Mouse (Mus musculus) layer of hippocampus, adult 2 months (tissue): ENCODE measurements around the gene Rngtt. TPM values are rescaled to one million over a fixed set of nuclear protein-coding genes. Genes with fewer than 3 reads are reported as not detected.

ENCODE experiments used
- DNase-seq, 2 experiments: peaks; one replicate each; pipeline ENCODE4 v3.0.0; 2022; ENCODE audit warnings: low spot score in 2 of 2
- H3K27ac ChIP-seq: fragments of 200-600 bp; 2 replicates; pipeline ENCODE4 v1.8.1; 2022
- H3K4me3 ChIP-seq: fragments of 200-600 bp; 2 replicates; pipeline ENCODE4 v1.8.1; 2022; ENCODE audit warnings: mild to moderate bottlenecking
- CTCF ChIP-seq: fragments of 200-600 bp; conservative IDR thresholded peaks from 2 replicates; pipeline ENCODE4 v1.8.1; 2022; ENCODE audit warnings: antibody characterized with exemption, mild to moderate bottlenecking, moderate library complexity
- microRNA-seq, 2 experiments: library from miRNA; unstranded; fragments of <30 nt; microRNA quantifications; one replicate each; pipeline ENCODE4 v1.2.0; 2021
- total RNA-seq, 2 experiments: library from RNA; stranded (reverse); gene quantifications; 2 replicates each; pipeline ENCODE4 v1.2.3; 2021

The Rngtt gene
- total RNA-seq, 2 experiments from 2014 or later = 29.4 to 30.0 TPM

DNA sequence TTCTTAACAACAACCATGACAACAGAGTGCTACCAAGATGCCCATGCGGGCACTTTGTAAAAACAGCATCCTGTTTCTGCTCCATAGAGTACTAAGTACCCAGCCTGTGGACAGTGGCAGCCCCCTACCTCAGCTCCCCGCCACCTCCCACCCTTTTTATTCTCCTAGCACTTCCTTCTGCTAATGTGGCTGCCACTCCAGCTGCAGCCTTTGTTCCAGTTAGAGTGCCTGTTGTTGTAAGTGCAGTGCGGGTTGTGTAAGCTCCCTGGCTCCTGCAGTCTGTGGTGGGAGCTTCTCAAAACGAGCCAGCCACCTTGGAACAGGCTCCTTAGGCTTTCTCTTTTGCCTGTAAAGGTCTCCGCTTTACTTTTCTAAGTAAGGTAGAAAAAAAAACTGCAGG is 239.5 kb downstream of the Rngtt start:
- Histone ChIP-seq H3K27ac (no peak overlapping the region), H3K4me3 (no peak overlapping the region)
- no peak for DNase-seq
- no peak for TF ChIP-seq CTCF

Small RNAs within 50 kb of the gene (microRNA-seq; reads per million reads assigned to microRNA genes)
- gene Mir8118 = 0 to 0.32 reads per million in 2 experiments

Other genes starting within 250 kb of the Rngtt start
- gene Gabrr2, start 247.3 kb upstream of the Rngtt start, total RNA-seq = under 1 TPM; 0.32 to 0.72 TPM
- gene Gabrr1, start 177.8 kb upstream of the Rngtt start, total RNA-seq = not detected
- gene Pm20d2, start 120.6 kb upstream of the Rngtt start, total RNA-seq = 10 to 100 TPM; 10.6 to 10.9 TPM
- 10 to 100 TPM; 25.7 to 26.6 TPM for gene Srsf12, start 101.3 kb upstream of the Rngtt start, total RNA-seq
- 100 to 1,000 TPM; 144 to 145 TPM for gene Pnrc1, start 20.1 kb upstream of the Rngtt start, total RNA-seq